Mouse (Mus musculus): Measurements from ENCODE around the gene Cnn3.

DNA sequence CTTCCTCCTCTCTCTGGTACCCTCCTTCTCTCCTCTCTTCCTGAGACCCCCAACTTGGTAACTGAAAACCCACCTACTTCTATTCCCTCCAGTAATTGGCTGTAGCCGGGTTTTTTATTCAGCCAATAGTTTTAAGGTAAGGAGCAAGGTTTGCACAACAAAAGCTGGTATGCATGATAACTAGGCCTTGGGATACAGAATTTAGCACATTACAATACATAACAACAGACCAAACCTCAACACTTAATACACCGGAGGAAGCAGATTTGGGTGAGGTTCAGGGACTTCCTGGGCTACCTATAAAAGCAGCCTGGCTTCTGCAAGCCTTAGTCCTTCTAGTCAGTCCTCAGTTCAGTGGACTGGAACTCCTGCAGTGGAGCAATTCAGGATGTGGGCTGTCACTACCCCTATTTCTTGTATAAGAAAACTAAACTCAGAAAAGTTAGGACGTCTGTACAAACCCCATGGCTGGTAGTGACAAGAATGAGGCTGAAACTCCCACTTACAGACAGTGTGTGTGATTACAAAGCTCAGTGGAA lies 38.8 kb upstream of the Cnn3 start:
- no peak for TF ChIP-seq CTCF (conservative IDR thresholded peaks at IDR 0.05; ENCODE audit: low read length)
- peak; percentile 43; the same call in 1 of the 2 replicates for TF ChIP-seq POU5F1 (IDR thresholded peaks at IDR 0.05; ENCODE audit: borderline replicate concordance, low read length)
- TF ChIP-seq NANOG (IDR thresholded peaks at IDR 0.05; ENCODE audit: borderline replicate concordance, low read length): no peak
